Mouse (Mus musculus): ENCODE data around the gene Bach2.

GRCm38 (mm10) chr4:32388564-32388963 is 150.0 kb downstream of the Bach2 start:
- TF ChIP-seq EP300 (IDR thresholded peaks at IDR 0.05; ENCODE audit: low read depth): no peak
- TF ChIP-seq CTCF (IDR thresholded peaks at IDR 0.05; ENCODE audit: low read depth): no peak

Measured in heart, postnatal 0 days (tissue).